ENCODE assay signal across 8 mouse cellular contexts in the genomic region with DNA sequence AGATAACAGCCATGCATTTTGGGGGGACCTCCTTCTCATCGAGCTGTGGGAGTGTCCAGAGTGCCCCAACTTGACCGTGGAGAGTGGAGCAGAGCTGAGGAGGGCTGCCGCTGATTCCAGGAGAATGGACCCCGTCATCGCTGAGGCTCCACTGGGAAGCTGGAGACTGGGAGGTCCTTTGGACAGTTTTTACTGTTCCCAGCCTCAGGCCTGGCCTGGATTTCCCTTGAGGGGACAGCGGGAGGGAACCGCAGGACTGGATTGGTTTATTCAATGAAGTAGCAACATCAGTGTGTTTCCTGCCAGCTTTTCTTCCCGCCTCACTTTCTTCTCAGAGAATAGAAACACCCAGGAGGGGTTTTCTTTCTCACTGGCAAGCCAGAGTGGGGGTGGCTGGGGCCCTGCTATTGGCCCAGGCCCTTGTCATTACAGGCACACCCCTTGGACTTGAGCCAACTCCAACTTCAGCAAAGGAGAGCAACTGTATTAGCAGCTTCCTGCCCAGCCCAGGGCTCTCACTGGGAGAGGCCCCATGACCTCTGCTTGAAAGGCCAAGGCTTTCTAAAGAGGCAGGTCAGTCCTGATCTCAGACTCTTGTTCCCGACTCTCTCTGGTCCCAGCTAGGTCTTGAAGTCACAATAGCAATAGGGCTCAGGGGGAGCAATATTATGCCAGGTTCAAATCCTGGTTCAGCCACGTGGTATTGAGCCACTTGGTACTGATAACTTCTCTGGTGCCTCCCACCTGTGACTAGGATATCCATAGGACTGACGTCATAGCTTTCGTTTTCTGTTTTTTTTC. TPM values are rescaled to one million over a fixed set of nuclear protein-coding genes. Genes with fewer than 3 reads are reported as not detected.
A peak's percentile ranks its signal among the peaks of the same experiment; 100 is the strongest.
DNase-seq lines count a peak whose midpoint lies in the region; ATAC-seq and TF ChIP-seq lines count a peak whose summit lies in the region.

No protein-coding gene starts in this region.

- H3K4me2 ChIP-seq in intestine, postnatal 0 days (replicated peaks; ENCODE audit: low read depth), result peak overlapping the region; percentile 46

- DNase-seq in urinary bladder, adult 18-20 months (ENCODE audit: low spot score in 2 of 2), result peak; percentile 45 to 73
- no peak for DNase-seq in urinary bladder, adult 2 months (ENCODE audit: low spot score)
- DNase-seq in embryo, embryonic 11.5 days (ENCODE audit: low read depth, low spot score), result peak; percentile 75
- DNase-seq in left cerebral cortex, postnatal 25 days (ENCODE audit: low spot score in 2 of 2), result peak; percentile 65 to 85
- peak; percentile 65 for DNase-seq in right cerebral cortex, postnatal 14 days

- no peak for TF ChIP-seq CTCF in intestine, postnatal 0 days (IDR thresholded peaks at IDR 0.05; ENCODE audit: low read depth)

- peak overlapping the region; percentile 8 for H3K4me3 ChIP-seq in intestine, postnatal 0 days (ENCODE audit: low read depth, low read length)

- peaks cover 4% of the 10 kb centered on the region for H3K4me1 ChIP-seq in intestine, postnatal 0 days (replicated peaks; ENCODE audit: control insufficient read depth, insufficient read depth, low read length)

- H3K36me3 ChIP-seq in intestine, postnatal 0 days (ENCODE audit: control insufficient read depth, insufficient read depth), result no peaks in the 10 kb centered on the region

- H3K27me3 ChIP-seq in intestine, postnatal 0 days (replicated peaks; ENCODE audit: control insufficient read depth, insufficient read depth, low read length), result no peaks in the 10 kb centered on the region

- H3K9me3 ChIP-seq in intestine, postnatal 0 days (ENCODE audit: control insufficient read depth), result no peaks in the 10 kb centered on the region

- H3K9ac ChIP-seq in intestine, postnatal 0 days (ENCODE audit: low read depth, low read length), result peak overlapping the region; percentile 26; the same call in 1 of the 2 replicates

- peak; percentile 62 for ATAC-seq in granulocyte monocyte progenitor cell, adult 5-6 weeks (replicated peaks; ENCODE audit: poor library complexity, severe bottlenecking)
- ATAC-seq in intestine, postnatal 0 days, result peak; percentile 91
- ATAC-seq in megakaryocyte progenitor cell, adult 5-6 weeks (replicated peaks; ENCODE audit: poor library complexity), result peak; percentile 84

- intact Hi-C loops in left cerebral cortex, postnatal 25 days (cut with DNase I), result no loop called here

- H3K27ac ChIP-seq in intestine, postnatal 0 days (ENCODE audit: low read depth, low read length), result peak overlapping the region; percentile 77

- WGBS in intestine, postnatal 0 days, result 3% methylated on average over 12 of the region's 12 CpGs

RNA-seq across cellular contexts. Expression of a gene that starts 33.3 kb away (rescaled TPM):
- not detected in 2 replicates for polyA plus RNA-seq in urinary bladder, adult 2 months (2012; rRNA removed)
- not detected in 2 replicates for total RNA-seq in granulocyte monocyte progenitor cell, adult 5-6 weeks (2014; fragmentation: Nextera tagmentation)
- not detected in 2 replicates for total RNA-seq in granulocyte monocyte progenitor cell, adult 5-6 weeks (2017)
- polyA plus RNA-seq in intestine, postnatal 0 days (2015; fragmentation: Nextera tagmentation; extraction: Ambion mirVana), result not detected in 2 replicates
- under 1 TPM in 1 of 2 experiments, not detected in 1; 0.73 TPM for total RNA-seq in left cerebral cortex, postnatal 25 days (2021)
- total RNA-seq in megakaryocyte progenitor cell, adult 5-6 weeks (2015), result not detected in 2 replicates
- total RNA-seq in megakaryocyte progenitor cell, adult 5-6 weeks (2017), result not detected in 2 replicates
